Mouse (Mus musculus) kidney, postnatal 0 days (tissue): Measurements from ENCODE around the gene Pdcd7. TPM values are rescaled to one million over a fixed set of nuclear protein-coding genes. Genes with fewer than 3 reads are reported as not detected.

ENCODE experiments used
- ATAC-seq: fragments of 200-750 bp; cut with Nextera tagmentation; replicated peaks from 2 replicates; pipeline ENCODE4 v1.8.0; 2017; ENCODE audit warnings: low read depth, moderate number of reproducible peaks, moderate TSS enrichment, moderate library complexity; ENCODE audit not compliant: low FRiP score
- DNase-seq: peaks from one replicate; pipeline ENCODE4 v3.0.0-alpha.2; 2016; ENCODE audit warnings: low spot score
- H3K27ac ChIP-seq: fragments of 300-500 bp; sonication (generic); 2 replicates; pipeline ENCODE4 v1.5.1; 2014; ENCODE audit warnings: mild to moderate bottlenecking
- H3K27me3 ChIP-seq: fragments of 300-500 bp; sonication (generic); 2 replicates; pipeline ENCODE4 v1.6.1; 2014; ENCODE audit warnings: low read length, mixed read lengths; ENCODE audit not compliant: insufficient read depth
- H3K36me3 ChIP-seq: fragments of 300-500 bp; sonication (generic); 2 replicates; pipeline ENCODE4 v1.6.1; 2014; ENCODE audit warnings: low read length, mixed read lengths; ENCODE audit not compliant: insufficient read depth
- H3K4me1 ChIP-seq: fragments of 300-500 bp; sonication (generic); replicated peaks from 2 replicates; pipeline ENCODE4 v1.6.1; 2014; ENCODE audit warnings: antibody characterized with exemption, low read length, mixed read lengths; ENCODE audit not compliant: insufficient read depth
- H3K4me2 ChIP-seq: fragments of 300-500 bp; sonication (generic); 2 replicates; pipeline ENCODE4 v1.6.1; 2014; ENCODE audit warnings: mild to moderate bottlenecking, low read length, moderate library complexity, mixed read lengths
- H3K4me3 ChIP-seq: fragments of 300-500 bp; sonication (generic); replicated peaks from 2 replicates; pipeline ENCODE4 v1.5.1; 2014; ENCODE audit warnings: low read depth, low read length
- H3K9ac ChIP-seq: fragments of 300-500 bp; sonication (generic); 2 replicates; pipeline ENCODE4 v1.6.1; 2014; ENCODE audit warnings: low read depth, low read length
- H3K9me3 ChIP-seq: fragments of 300-500 bp; sonication (generic); replicated peaks from 2 replicates; pipeline ENCODE4 v1.6.1; 2016; ENCODE audit warnings: low read length, inconsistent platforms, mixed read lengths
- CTCF ChIP-seq: IDR thresholded peaks from 2 replicates; pipeline ENCODE4 v1.5.1; 2016; ENCODE audit warnings: antibody characterized with exemption, low read depth, mild to moderate bottlenecking, moderate library complexity
- WGBS: fragments of 180-500 bp; shearing (Covaris S2); extraction: QIAGEN DNeasy Blood & Tissue Kit; methylation state at CpG from one replicate; pipeline ENCODE4 v1.1.7; 2014; 5-methylcytosine and 5-hydroxymethylcytosine counted together
- polyA plus RNA-seq: library from polyadenylated mRNA; unstranded; fragments of >200 nt; fragmentation: Nextera tagmentation; extraction: Ambion mirVana; gene quantifications from 2 replicates; pipeline ENCODE4 v1.2.1, GENCODE M21; 2015

The Pdcd7 gene
- polyA plus RNA-seq, 1 experiment from 2014 or later: 10.3 TPM

GRCm38 (mm10) chr9:65347112-65347850 lies 1.4 kb downstream of the Pdcd7 start:
- DNase-seq (no peak), ATAC-seq (no peak)
- H3K4me1 ChIP-seq: peaks cover 6% of the 10 kb centered on the region; the same call in 1 of the 2 replicates
- H3K9me3 ChIP-seq: no peaks in the 10 kb centered on the region
- peak overlapping the region; percentile 99 for H3K4me3 ChIP-seq
- H3K36me3 ChIP-seq: no peaks in the 10 kb centered on the region
- H3K4me2 ChIP-seq: peak overlapping the region; percentile 76
- 40% methylated on average over 8 of the region's 8 CpGs for WGBS
- no peaks in the 10 kb centered on the region for H3K27me3 ChIP-seq
- H3K27ac ChIP-seq: peak overlapping the region; percentile 99
- no peak for TF ChIP-seq CTCF
- peak overlapping the region; percentile 99 for H3K9ac ChIP-seq

- no peak overlapping the region for H3K4me2 ChIP-seq
- WGBS: 87% methylated on average over 5 of the region's 5 CpGs
- peaks cover 33% of the 10 kb centered on the region for H3K36me3 ChIP-seq
- TF ChIP-seq CTCF: no peak
- H3K9me3 ChIP-seq: no peaks in the 10 kb centered on the region
- DNase-seq: no peak
- H3K4me3 ChIP-seq: no peak overlapping the region
- ATAC-seq: no peak
- H3K9ac ChIP-seq: no peak overlapping the region
- H3K27ac ChIP-seq: no peak overlapping the region
- no peaks in the 10 kb centered on the region for H3K4me1 ChIP-seq
- no peaks in the 10 kb centered on the region for H3K27me3 ChIP-seq
Measured at GRCm38 (mm10) chr9:65353251-65353650, 7.3 kb downstream of the Pdcd7 start.

GRCm38 (mm10) chr9:65356561-65356960 lies 10.7 kb downstream of the Pdcd7 start:
- no peaks in the 10 kb centered on the region for H3K4me1 ChIP-seq
- ATAC-seq (no peak), DNase-seq (no peak)
- no peak for TF ChIP-seq CTCF
- H3K4me3 ChIP-seq: no peak overlapping the region
- WGBS: 89% methylated on average over 7 of the region's 7 CpGs
- no peak overlapping the region for H3K27ac ChIP-seq
- no peak overlapping the region for H3K4me2 ChIP-seq
- H3K27me3 ChIP-seq: no peaks in the 10 kb centered on the region
- no peak overlapping the region for H3K9ac ChIP-seq
- H3K36me3 ChIP-seq: peaks cover 58% of the 10 kb centered on the region
- H3K9me3 ChIP-seq: no peaks in the 10 kb centered on the region

- H3K36me3 ChIP-seq: peaks cover 58% of the 10 kb centered on the region
- no peak overlapping the region for H3K4me3 ChIP-seq
- no peak overlapping the region for H3K9ac ChIP-seq
- DNase-seq (no peak), ATAC-seq (no peak)
- no peaks in the 10 kb centered on the region for H3K27me3 ChIP-seq
- H3K4me1 ChIP-seq: no peaks in the 10 kb centered on the region
- no peak overlapping the region for H3K4me2 ChIP-seq
- H3K27ac ChIP-seq: no peak overlapping the region
- WGBS: 92% methylated on average over 2 of the region's 2 CpGs
- H3K9me3 ChIP-seq: no peaks in the 10 kb centered on the region
- TF ChIP-seq CTCF: no peak
Measured at GRCm38 (mm10) chr9:65356971-65357370, 11.1 kb downstream of the Pdcd7 start.

GRCm38 (mm10) chr9:65358956-65359480 lies 13.1 kb downstream of the Pdcd7 start:
- H3K27ac ChIP-seq: no peak overlapping the region
- H3K4me1 ChIP-seq: no peaks in the 10 kb centered on the region
- H3K27me3 ChIP-seq: no peaks in the 10 kb centered on the region
- 84% methylated on average over 1 of the region's 1 CpGs for WGBS
- H3K4me2 ChIP-seq: no peak overlapping the region
- TF ChIP-seq CTCF: no peak
- H3K36me3 ChIP-seq: peaks cover 58% of the 10 kb centered on the region
- ATAC-seq (no peak), DNase-seq (no peak)
- H3K9ac ChIP-seq: no peak overlapping the region
- no peak overlapping the region for H3K4me3 ChIP-seq
- H3K9me3 ChIP-seq: no peaks in the 10 kb centered on the region

GRCm38 (mm10) chr9:65360641-65361448 lies 14.9 kb downstream of the Pdcd7 start, which contains the start of gene Ubap1l:
Gene Ubap1l (plus strand): TSS chr9:65361041.
- Histone ChIP-seq H3K4me3 (no peak within 1 kb of the TSS), H3K36me3 (peaks cover 46% of the 10 kb centered on the region), H3K27ac (peak within 1 kb of the TSS; percentile 52; the same call in 1 of the 2 replicates), H3K9ac (no peak within 1 kb of the TSS), H3K4me1 (no peaks in the 10 kb centered on the region), H3K4me2 (no peak within 1 kb of the TSS), H3K27me3 (no peaks in the 10 kb centered on the region), H3K9me3 (no peaks in the 10 kb centered on the region)
- peak; percentile 14 for DNase-seq
- no peak for TF ChIP-seq CTCF
- ATAC-seq: no peak
- WGBS: 81% methylated on average over 16 of the region's 16 CpGs
